Mouse (Mus musculus) limb, embryonic 10.5 days (tissue): ENCODE data around the gene Pafah2. TPM values are rescaled to one million over a fixed set of nuclear protein-coding genes. Genes with fewer than 3 reads are reported as not detected.

Experiments used
- DNase-seq: peaks from one replicate; pipeline ENCODE4 v3.0.0-alpha.2; 2017; ENCODE audit warnings: low spot score
- H3K27ac ChIP-seq: fragments of 300-500 bp; sonication (generic); 2 replicates; pipeline ENCODE4 v1.5.1; 2016; ENCODE audit warnings: mild to moderate bottlenecking
- H3K27me3 ChIP-seq: fragments of 300-500 bp; sonication (generic); 2 replicates; pipeline ENCODE4 v1.6.1; 2016; ENCODE audit warnings: low read depth, mild to moderate bottlenecking; ENCODE audit not compliant: poor library complexity, severe bottlenecking
- H3K36me3 ChIP-seq: fragments of 300-500 bp; sonication (generic); 2 replicates; pipeline ENCODE4 v1.6.1; 2016; ENCODE audit warnings: mild to moderate bottlenecking, moderate library complexity
- H3K4me1 ChIP-seq: fragments of 300-500 bp; sonication (generic); 2 replicates; pipeline ENCODE4 v1.6.1; 2016
- H3K4me3 ChIP-seq: fragments of 300-500 bp; sonication (generic); 2 replicates; pipeline ENCODE4 v1.5.1; 2016; ENCODE audit warnings: mild to moderate bottlenecking, moderate library complexity
- H3K9me3 ChIP-seq: fragments of 300-500 bp; sonication (generic); replicated peaks from 2 replicates; pipeline ENCODE4 v1.6.1; 2016; ENCODE audit warnings: mild to moderate bottlenecking
- WGBS: fragments of 180-500 bp; shearing (Covaris S2); methylation state at CpG from one replicate; pipeline ENCODE4 v1.1.7; 2016; 5-methylcytosine and 5-hydroxymethylcytosine counted together
- polyA plus RNA-seq: library from polyadenylated mRNA; unstranded; fragments of >200 nt; fragmentation: Nextera tagmentation; extraction: Ambion mirVana; gene quantifications from 2 replicates; pipeline ENCODE4 v1.2.1, GENCODE M21; 2016

The Pafah2 gene
- polyA plus RNA-seq, 1 experiment from 2014 or later: 8.6 TPM

GRCm38 (mm10) chr4:134458856-134459255 is 62.7 kb downstream of the Pafah2 start:
- DNase-seq: no peak
- no peak overlapping the region for H3K27ac ChIP-seq
- peaks cover 19% of the 10 kb centered on the region for H3K27me3 ChIP-seq
- H3K4me3 ChIP-seq: no peak overlapping the region
- H3K36me3 ChIP-seq: no peaks in the 10 kb centered on the region
- WGBS: 74% methylated on average over 5 of the region's 5 CpGs
- H3K9me3 ChIP-seq: no peaks in the 10 kb centered on the region
- peaks cover 15% of the 10 kb centered on the region for H3K4me1 ChIP-seq

GRCm38 (mm10) chr4:134460277-134460676 is 64.2 kb downstream of the Pafah2 start:
- DNase-seq: no peak
- Histone ChIP-seq H3K9me3 (no peaks in the 10 kb centered on the region), H3K4me1 (peaks cover 9% of the 10 kb centered on the region), H3K27me3 (peaks cover 5% of the 10 kb centered on the region), H3K27ac (no peak overlapping the region), H3K4me3 (no peak overlapping the region), H3K36me3 (no peaks in the 10 kb centered on the region)
- 84% methylated on average over 10 of the region's 10 CpGs for WGBS

GRCm38 (mm10) chr4:134461252-134461651 is 65.1 kb downstream of the Pafah2 start:
- no peaks in the 10 kb centered on the region for H3K36me3 ChIP-seq
- DNase-seq: no peak
- H3K4me3 ChIP-seq: no peak overlapping the region
- 86% methylated on average over 5 of the region's 5 CpGs for WGBS
- H3K27me3 ChIP-seq: peaks cover 8% of the 10 kb centered on the region
- peaks cover 7% of the 10 kb centered on the region for H3K4me1 ChIP-seq
- no peak overlapping the region for H3K27ac ChIP-seq
- no peaks in the 10 kb centered on the region for H3K9me3 ChIP-seq

DNA sequence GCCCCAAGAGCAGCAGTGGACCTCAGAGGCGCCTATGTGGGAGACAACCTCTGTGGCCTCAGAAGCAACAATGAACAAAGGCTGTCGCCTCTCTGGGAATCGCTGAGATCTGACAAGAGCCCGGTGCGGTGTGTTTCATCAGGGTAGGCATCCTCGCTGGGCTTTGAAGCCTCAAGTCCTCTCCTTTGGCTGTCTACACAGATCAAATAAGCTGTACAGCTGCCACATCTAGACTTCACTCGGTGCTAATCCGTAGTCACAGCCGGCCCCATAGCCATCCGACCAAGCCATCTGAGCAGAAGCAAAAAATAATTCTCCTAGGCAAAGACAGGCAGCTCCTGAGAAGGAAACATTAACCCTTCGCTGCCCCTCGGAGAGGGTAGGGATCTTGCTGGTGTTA is 69.7 kb downstream of the Pafah2 start:
- no peak for DNase-seq
- Histone ChIP-seq H3K4me3 (no peak overlapping the region), H3K4me1 (peaks cover 23% of the 10 kb centered on the region), H3K36me3 (peaks cover 10% of the 10 kb centered on the region), H3K9me3 (no peaks in the 10 kb centered on the region), H3K27me3 (peaks cover 15% of the 10 kb centered on the region), H3K27ac (no peak overlapping the region)
- 54% methylated on average over 12 of the region's 12 CpGs for WGBS

GRCm38 (mm10) chr4:134466381-134467262 is 70.5 kb downstream of the Pafah2 start:
- Histone ChIP-seq H3K9me3 (no peaks in the 10 kb centered on the region), H3K36me3 (peaks cover 19% of the 10 kb centered on the region), H3K4me1 (peaks cover 23% of the 10 kb centered on the region), H3K4me3 (peak overlapping the region; percentile 90), H3K27me3 (peaks cover 15% of the 10 kb centered on the region), H3K27ac (peak overlapping the region; percentile 99)
- 80% methylated on average over 11 of the region's 11 CpGs for WGBS
- no peak for DNase-seq

GRCm38 (mm10) chr4:134467435-134468214 is 71.5 kb downstream of the Pafah2 start:
- peak; percentile 65 for DNase-seq
- Histone ChIP-seq H3K4me3 (peak overlapping the region; percentile 90), H3K4me1 (peaks cover 23% of the 10 kb centered on the region), H3K27ac (peak overlapping the region; percentile 99), H3K27me3 (peaks cover 15% of the 10 kb centered on the region), H3K36me3 (peaks cover 29% of the 10 kb centered on the region), H3K9me3 (no peaks in the 10 kb centered on the region)
- under 1% methylated on average over 31 of the region's 31 CpGs for WGBS

DNA sequence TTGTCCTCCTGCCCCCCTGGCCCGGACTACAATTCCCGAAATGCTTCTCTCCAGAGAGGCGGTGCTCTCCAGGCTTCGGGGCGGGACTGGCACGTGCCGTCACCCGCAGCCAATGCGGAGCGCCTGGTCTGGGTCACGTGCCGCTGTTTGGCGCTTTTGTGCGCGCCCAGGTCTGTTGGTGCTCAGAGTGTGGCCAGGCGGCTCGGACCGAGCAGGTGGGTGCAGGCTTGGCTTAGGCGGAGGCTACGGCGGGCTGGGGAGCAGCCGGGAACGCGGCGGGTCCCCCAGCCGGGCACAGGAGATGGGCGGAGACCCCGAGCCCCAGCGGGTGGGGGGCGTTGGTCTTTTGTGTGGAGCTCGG is 72.1 kb downstream of the Pafah2 start, which contains the start of gene Stmn1:
Gene Stmn1, plus strand, starts transcription at position 106 of the 361 bp plus-strand sequence.
- Histone ChIP-seq H3K36me3 (peaks cover 34% of the 10 kb centered on the region), H3K4me1 (peaks cover 23% of the 10 kb centered on the region), H3K27me3 (peaks cover 15% of the 10 kb centered on the region), H3K9me3 (no peaks in the 10 kb centered on the region), H3K27ac (peak within 1 kb of the TSS; percentile 99), H3K4me3 (peak within 1 kb of the TSS; percentile 90)
- DNase-seq: peak; percentile 96
- WGBS: under 1% methylated on average over 31 of the region's 31 CpGs

- peaks cover 15% of the 10 kb centered on the region for H3K27me3 ChIP-seq
- DNase-seq: peak; percentile 96
- H3K9me3 ChIP-seq: no peaks in the 10 kb centered on the region
- H3K36me3 ChIP-seq: peaks cover 36% of the 10 kb centered on the region
- H3K27ac ChIP-seq: peak overlapping the region; percentile 99
- peak overlapping the region; percentile 90 for H3K4me3 ChIP-seq
- peaks cover 23% of the 10 kb centered on the region for H3K4me1 ChIP-seq
- under 1% methylated on average over 65 of the region's 68 CpGs for WGBS
Observed at GRCm38 (mm10) chr4:134468578-134469266, 72.6 kb downstream of the Pafah2 start.

DNA sequence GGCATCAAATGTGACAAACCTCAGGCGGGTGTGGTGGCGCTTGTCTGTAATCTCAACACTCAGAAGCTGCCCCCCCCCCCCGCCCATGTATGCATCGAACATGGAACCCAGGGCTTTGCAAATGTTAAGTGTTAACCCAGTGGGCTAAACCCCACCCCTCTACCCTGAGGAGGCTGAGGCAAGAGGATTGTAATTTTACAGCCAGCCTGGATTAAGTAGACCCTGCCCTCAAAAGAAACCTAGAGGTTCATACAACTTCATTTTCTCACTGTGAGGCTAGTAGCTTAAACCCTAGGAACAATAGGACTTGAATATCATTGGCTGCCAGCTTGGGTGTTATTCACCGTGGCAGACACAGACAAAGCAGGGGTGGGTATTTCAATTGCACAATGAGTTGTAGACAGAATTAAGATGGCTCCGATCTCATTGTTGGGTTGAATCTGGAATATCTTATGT is 73.2 kb downstream of the Pafah2 start:
- DNase-seq: peak; percentile 42
- Histone ChIP-seq H3K27ac (peak overlapping the region; percentile 99), H3K36me3 (peaks cover 43% of the 10 kb centered on the region), H3K4me3 (peak overlapping the region; percentile 90), H3K4me1 (peaks cover 23% of the 10 kb centered on the region), H3K27me3 (peaks cover 15% of the 10 kb centered on the region), H3K9me3 (no peaks in the 10 kb centered on the region)
- WGBS: 32% methylated on average over 6 of the region's 6 CpGs

DNA sequence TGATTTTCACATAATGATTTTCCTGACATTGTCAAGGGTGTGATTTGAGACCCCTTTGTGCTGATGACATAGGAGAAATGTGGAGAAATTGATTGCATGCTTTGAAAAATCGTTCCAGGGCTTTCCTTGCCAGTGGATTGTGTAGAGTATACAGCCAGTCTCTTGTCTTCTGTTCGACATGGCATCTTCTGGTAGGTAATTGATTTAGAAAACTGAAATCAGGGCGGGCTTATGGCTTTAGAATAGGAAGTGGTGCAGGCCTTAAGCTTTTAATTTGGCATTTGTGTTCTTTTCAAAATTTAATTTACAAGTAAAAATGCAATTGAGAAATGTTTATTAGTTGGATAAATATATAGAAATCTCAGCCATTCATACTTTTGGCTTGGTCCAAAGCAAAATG is 73.9 kb downstream of the Pafah2 start:
- Histone ChIP-seq H3K27me3 (peaks cover 15% of the 10 kb centered on the region), H3K4me1 (peaks cover 23% of the 10 kb centered on the region), H3K4me3 (peak overlapping the region; percentile 90), H3K36me3 (peaks cover 49% of the 10 kb centered on the region), H3K9me3 (no peaks in the 10 kb centered on the region), H3K27ac (no peak overlapping the region)
- no peak for DNase-seq
- WGBS: 91% methylated on average over 3 of the region's 3 CpGs

DNA sequence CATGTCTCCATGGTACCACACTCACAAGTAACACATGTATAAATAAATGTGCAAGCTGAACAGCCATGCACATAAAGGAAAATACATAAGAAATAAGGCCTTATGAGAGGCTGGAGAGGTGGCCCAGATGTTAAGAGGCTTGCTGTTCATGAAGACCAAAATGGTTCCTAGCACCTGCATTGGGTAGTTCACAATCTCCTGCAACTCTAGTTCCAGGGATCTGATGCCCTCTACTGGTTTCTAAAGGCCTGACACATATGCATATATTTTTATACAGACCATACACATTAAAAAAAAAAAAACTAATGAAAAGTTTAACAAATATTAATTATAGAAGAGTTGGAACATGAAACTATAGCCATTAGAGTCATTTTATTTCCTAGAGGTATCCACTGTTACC is 75.3 kb downstream of the Pafah2 start:
- H3K9me3 ChIP-seq: no peaks in the 10 kb centered on the region
- peaks cover 64% of the 10 kb centered on the region for H3K36me3 ChIP-seq
- no peak overlapping the region for H3K27ac ChIP-seq
- H3K27me3 ChIP-seq: peaks cover 5% of the 10 kb centered on the region; the same call in 1 of the 2 replicates
- H3K4me1 ChIP-seq: peaks cover 23% of the 10 kb centered on the region
- no peak overlapping the region for H3K4me3 ChIP-seq
- DNase-seq: no peak

DNA sequence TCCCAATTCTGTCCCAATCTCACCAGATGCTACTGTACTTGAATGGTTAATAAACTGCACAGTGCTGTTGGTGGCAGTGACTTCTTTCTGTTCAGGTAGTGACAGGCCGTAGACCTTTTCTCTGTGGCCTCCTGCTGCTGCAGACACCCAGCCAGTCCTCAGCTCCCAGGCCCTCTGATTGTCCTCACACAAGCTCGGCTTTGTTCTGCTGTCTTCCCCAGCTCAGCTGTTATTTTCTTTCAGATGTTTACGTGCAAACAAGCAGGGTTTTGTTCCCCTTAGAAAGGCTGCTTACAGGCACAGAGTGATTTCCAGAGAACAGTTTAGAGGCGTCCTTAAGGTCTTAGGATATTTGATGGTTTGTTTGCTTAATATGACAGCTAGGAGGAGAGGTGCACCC is 77.6 kb downstream of the Pafah2 start:
- no peak overlapping the region for H3K27ac ChIP-seq
- peaks cover 11% of the 10 kb centered on the region for H3K4me1 ChIP-seq
- DNase-seq: no peak
- no peak overlapping the region for H3K4me3 ChIP-seq
- 89% methylated on average over 4 of the region's 4 CpGs for WGBS
- no peaks in the 10 kb centered on the region for H3K27me3 ChIP-seq
- H3K9me3 ChIP-seq: no peaks in the 10 kb centered on the region
- peaks cover 72% of the 10 kb centered on the region for H3K36me3 ChIP-seq
